Mouse (Mus musculus) hindbrain, embryonic 14.5 days (tissue): ENCODE results near the gene Plekhm3. TPM values are rescaled to one million over a fixed set of nuclear protein-coding genes. Genes with fewer than 3 reads are reported as not detected.

ENCODE experiments used
- ATAC-seq: fragments of 200-750 bp; cut with Nextera tagmentation; 2 replicates; pipeline ENCODE4 v1.8.0; 2017; ENCODE audit warnings: moderate number of reproducible peaks, mild to moderate bottlenecking, moderate TSS enrichment, moderate library complexity; ENCODE audit not compliant: low FRiP score
- DNase-seq: peaks from one replicate; pipeline ENCODE4 v3.0.0-alpha.2; 2015; ENCODE audit warnings: low spot score
- H3K27ac ChIP-seq: fragments of 300-500 bp; sonication (generic); 2 replicates; pipeline ENCODE4 v1.5.1; 2014; ENCODE audit warnings: mild to moderate bottlenecking, moderate library complexity
- H3K27me3 ChIP-seq: fragments of 300-500 bp; sonication (generic); 2 replicates; pipeline ENCODE4 v1.6.1; 2014; ENCODE audit warnings: mild to moderate bottlenecking, low read length, mixed read lengths; ENCODE audit not compliant: control insufficient read depth, insufficient read depth
- H3K36me3 ChIP-seq: fragments of 300-500 bp; sonication (generic); replicated peaks from 2 replicates; pipeline ENCODE4 v1.6.1; 2014; ENCODE audit not compliant: control insufficient read depth, insufficient read depth
- H3K4me1 ChIP-seq: fragments of 300-500 bp; sonication (generic); replicated peaks from 2 replicates; pipeline ENCODE4 v1.6.1; 2014; ENCODE audit warnings: antibody characterized with exemption, low read length, mixed read lengths; ENCODE audit not compliant: control insufficient read depth, insufficient read depth
- H3K4me2 ChIP-seq: fragments of 300-500 bp; sonication (generic); replicated peaks from 2 replicates; pipeline ENCODE4 v1.6.1; 2014; ENCODE audit warnings: mild to moderate bottlenecking, moderate library complexity
- H3K4me3 ChIP-seq: fragments of 300-500 bp; sonication (generic); replicated peaks from 2 replicates; pipeline ENCODE4 v1.5.1; 2014; ENCODE audit warnings: mild to moderate bottlenecking, low read length
- H3K9ac ChIP-seq: fragments of 300-500 bp; sonication (generic); 2 replicates; pipeline ENCODE4 v1.6.1; 2014
- H3K9me3 ChIP-seq: fragments of 300-500 bp; sonication (generic); 2 replicates; pipeline ENCODE4 v1.6.1; 2016; ENCODE audit warnings: low read length; ENCODE audit not compliant: control insufficient read depth
- WGBS: fragments of 180-500 bp; shearing (Covaris S2); extraction: QIAGEN DNeasy Blood & Tissue Kit; methylation state at CpG from one replicate; pipeline ENCODE4 v1.1.7; 2014; 5-methylcytosine and 5-hydroxymethylcytosine counted together
- polyA plus RNA-seq: library from polyadenylated mRNA; unstranded; fragments of >200 nt; fragmentation: Nextera tagmentation; extraction: Ambion mirVana; gene quantifications from 2 replicates; pipeline ENCODE4 v1.2.1, GENCODE M21; 2014

Gene Plekhm3
- polyA plus RNA-seq, 1 experiment from 2014 or later = 9.1 TPM

- no peak overlapping the region for H3K9ac ChIP-seq
- no peaks in the 10 kb centered on the region for H3K27me3 ChIP-seq
- H3K4me3 ChIP-seq = no peak overlapping the region
- 36% methylated on average over 4 of the region's 4 CpGs for WGBS
- no peaks in the 10 kb centered on the region for H3K4me1 ChIP-seq
- H3K4me2 ChIP-seq = no peak overlapping the region
- H3K9me3 ChIP-seq = no peaks in the 10 kb centered on the region
- DNase-seq (no peak), ATAC-seq (no peak)
- H3K27ac ChIP-seq = no peak overlapping the region
- H3K36me3 ChIP-seq = no peaks in the 10 kb centered on the region
Observed at GRCm38 (mm10) chr1:64891332-64891731, 65.3 kb downstream of the Plekhm3 start.

- Histone ChIP-seq H3K4me2 (no peak overlapping the region), H3K4me1 (no peaks in the 10 kb centered on the region), H3K36me3 (0 out of 2 replicates have a peak, but pooled peaks cover 4% of the 10 kb centered on the region), H3K27ac (no peak overlapping the region), H3K27me3 (no peaks in the 10 kb centered on the region), H3K9ac (no peak overlapping the region), H3K4me3 (no peak overlapping the region), H3K9me3 (no peaks in the 10 kb centered on the region)
- WGBS = 96% methylated on average over 2 of the region's 2 CpGs
- ATAC-seq (no peak), DNase-seq (no peak)
Observed at GRCm38 (mm10) chr1:64887502-64888203, 69.0 kb downstream of the Plekhm3 start.

DNA sequence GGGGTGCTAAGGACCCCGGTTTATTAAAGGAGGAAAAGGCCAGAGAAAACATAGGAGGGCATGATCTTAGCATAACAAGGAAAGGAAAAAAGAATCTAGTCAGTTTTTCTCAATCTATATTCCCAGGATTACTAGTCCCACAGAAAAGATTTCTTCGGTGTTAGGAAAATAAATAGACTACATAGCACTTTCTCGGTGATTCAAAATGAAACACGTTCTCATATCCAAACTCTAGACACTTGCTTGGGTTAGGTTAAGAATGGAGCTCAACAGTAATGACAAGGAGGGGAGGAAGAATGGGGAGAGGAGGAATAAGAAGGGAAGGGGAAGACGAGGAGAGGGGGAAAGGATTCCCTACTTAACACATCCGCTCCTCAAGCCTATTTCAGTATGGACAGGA lies 69.9 kb downstream of the Plekhm3 start:
- Histone ChIP-seq H3K36me3 (0 out of 2 replicates have a peak, but pooled peaks cover 6% of the 10 kb centered on the region), H3K27me3 (no peaks in the 10 kb centered on the region), H3K4me1 (no peaks in the 10 kb centered on the region), H3K4me3 (no peak overlapping the region), H3K4me2 (no peak overlapping the region), H3K27ac (no peak overlapping the region), H3K9me3 (no peaks in the 10 kb centered on the region), H3K9ac (no peak overlapping the region)
- ATAC-seq (no peak), DNase-seq (no peak)
- 92% methylated on average over 6 of the region's 6 CpGs for WGBS

GRCm38 (mm10) chr1:64885328-64885727 lies 71.3 kb downstream of the Plekhm3 start:
- no peak overlapping the region for H3K4me2 ChIP-seq
- H3K4me1 ChIP-seq = no peaks in the 10 kb centered on the region
- H3K4me3 ChIP-seq = no peak overlapping the region
- ATAC-seq = no peak
- H3K27ac ChIP-seq = no peak overlapping the region
- no peak for DNase-seq
- no peaks in the 10 kb centered on the region for H3K9me3 ChIP-seq
- H3K36me3 ChIP-seq = 0 out of 2 replicates have a peak, but pooled peaks cover 6% of the 10 kb centered on the region
- no peak overlapping the region for H3K9ac ChIP-seq
- 74% methylated on average over 3 of the region's 3 CpGs for WGBS
- no peaks in the 10 kb centered on the region for H3K27me3 ChIP-seq

DNA sequence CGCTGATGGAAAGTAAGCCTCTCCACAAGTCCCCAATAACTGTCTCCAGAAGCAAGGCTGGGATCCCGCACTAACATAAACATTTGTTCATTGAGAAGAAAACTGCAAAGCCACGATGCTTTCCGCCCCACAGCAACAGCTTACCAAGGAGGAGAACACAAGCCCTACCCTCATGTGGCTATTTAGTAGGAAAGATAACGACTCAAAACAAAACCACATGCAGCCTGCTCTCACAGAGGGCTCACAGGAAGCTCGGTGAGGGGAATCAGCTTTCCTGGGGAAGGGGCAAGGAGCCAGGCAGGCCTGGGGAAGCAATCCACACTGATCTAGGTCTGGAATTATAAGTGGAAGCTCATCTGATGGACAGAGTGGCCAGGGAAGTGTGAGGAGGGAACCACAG lies 72.6 kb downstream of the Plekhm3 start:
- Histone ChIP-seq H3K27ac (no peak overlapping the region), H3K9me3 (no peaks in the 10 kb centered on the region), H3K4me1 (no peaks in the 10 kb centered on the region), H3K4me3 (no peak overlapping the region), H3K9ac (no peak overlapping the region), H3K4me2 (no peak overlapping the region), H3K27me3 (no peaks in the 10 kb centered on the region), H3K36me3 (0 out of 2 replicates have a peak, but pooled peaks cover 6% of the 10 kb centered on the region)
- 53% methylated on average over 6 of the region's 6 CpGs for WGBS
- no peak for ATAC-seq
- DNase-seq = no peak

DNA sequence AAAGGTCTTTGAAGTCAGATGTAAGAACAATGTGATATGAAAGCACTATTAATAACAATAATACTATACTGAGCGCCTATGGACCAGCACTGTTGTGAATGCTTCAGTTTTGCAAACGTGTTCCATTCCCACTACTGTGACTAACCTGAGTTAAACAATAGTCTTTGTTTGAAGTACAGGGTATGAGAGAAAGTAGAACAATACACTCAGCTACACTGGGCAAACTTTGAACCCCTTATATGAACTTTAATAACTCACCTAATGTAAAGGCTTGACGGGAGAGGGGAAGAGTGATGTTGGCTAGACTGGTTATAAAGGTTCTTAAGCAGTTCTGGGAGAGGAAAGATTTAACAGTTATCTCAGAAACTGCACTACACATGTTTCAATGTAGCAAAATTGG lies 76.0 kb downstream of the Plekhm3 start:
- Histone ChIP-seq H3K27ac (no peak overlapping the region), H3K4me1 (no peaks in the 10 kb centered on the region), H3K9ac (no peak overlapping the region), H3K4me2 (no peak overlapping the region), H3K9me3 (no peaks in the 10 kb centered on the region), H3K4me3 (no peak overlapping the region), H3K36me3 (0 out of 2 replicates have a peak, but pooled peaks cover 6% of the 10 kb centered on the region), H3K27me3 (no peaks in the 10 kb centered on the region)
- 83% methylated on average over 3 of the region's 3 CpGs for WGBS
- DNase-seq = no peak
- no peak for ATAC-seq

GRCm38 (mm10) chr1:64878795-64879240 lies 77.8 kb downstream of the Plekhm3 start:
- no peak for ATAC-seq
- H3K4me2 ChIP-seq = no peak overlapping the region
- H3K4me1 ChIP-seq = no peaks in the 10 kb centered on the region
- H3K9ac ChIP-seq = no peak overlapping the region
- DNase-seq = no peak
- no peaks in the 10 kb centered on the region for H3K27me3 ChIP-seq
- H3K36me3 ChIP-seq = 0 out of 2 replicates have a peak, but pooled peaks cover 6% of the 10 kb centered on the region
- H3K9me3 ChIP-seq = no peaks in the 10 kb centered on the region
- WGBS = 68% methylated on average over 12 of the region's 12 CpGs
- no peak overlapping the region for H3K27ac ChIP-seq
- H3K4me3 ChIP-seq = no peak overlapping the region

DNA sequence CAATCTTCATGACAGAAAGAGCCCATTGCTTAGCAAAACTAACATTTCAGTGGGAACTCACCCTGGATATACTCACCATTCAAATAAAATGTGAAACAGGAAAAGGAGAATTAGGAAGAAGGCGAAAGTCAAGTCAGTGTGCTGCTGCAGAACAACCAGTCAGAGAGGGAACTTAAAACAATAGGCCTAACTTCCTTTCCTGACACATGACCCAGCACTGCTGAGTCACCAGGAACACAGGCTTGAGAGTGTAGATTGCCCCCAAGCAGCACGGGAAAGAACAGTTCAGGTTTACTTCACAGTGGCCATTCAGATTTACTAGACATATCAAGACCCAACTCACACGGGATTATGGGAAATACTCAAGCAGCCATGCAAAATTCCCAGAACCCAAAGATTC lies 80.3 kb downstream of the Plekhm3 start:
- DNase-seq (no peak), ATAC-seq (no peak)
- H3K27ac ChIP-seq = no peak overlapping the region
- no peaks in the 10 kb centered on the region for H3K36me3 ChIP-seq
- H3K9me3 ChIP-seq = no peaks in the 10 kb centered on the region
- no peaks in the 10 kb centered on the region for H3K4me1 ChIP-seq
- H3K4me2 ChIP-seq = no peak overlapping the region
- no peak overlapping the region for H3K9ac ChIP-seq
- H3K27me3 ChIP-seq = no peaks in the 10 kb centered on the region
- no peak overlapping the region for H3K4me3 ChIP-seq
- WGBS = 73% methylated on average over 3 of the region's 3 CpGs

GRCm38 (mm10) chr1:64875712-64876111 lies 80.9 kb downstream of the Plekhm3 start:
- Histone ChIP-seq H3K9me3 (no peaks in the 10 kb centered on the region), H3K4me3 (no peak overlapping the region), H3K36me3 (no peaks in the 10 kb centered on the region), H3K27me3 (no peaks in the 10 kb centered on the region), H3K27ac (no peak overlapping the region), H3K4me1 (no peaks in the 10 kb centered on the region), H3K9ac (no peak overlapping the region), H3K4me2 (no peak overlapping the region)
- no peak for DNase-seq
- WGBS = 90% methylated on average over 5 of the region's 5 CpGs
- no peak for ATAC-seq
